ENCODE assay signal across 8 mouse cellular contexts in genomic region chr1:75458789-75459684, GRCm38 (mm10). TPM values are rescaled to one million over a fixed set of nuclear protein-coding genes. Genes with fewer than 3 reads are reported as not detected.
DNase-seq lines count a peak whose midpoint lies in the region; ATAC-seq and TF ChIP-seq lines count a peak whose summit lies in the region.

No protein-coding gene starts in this region.

- WGBS in forebrain, embryonic 14.5 days = 17% methylated on average over 23 of the region's 23 CpGs
- 11% methylated on average over 23 of the region's 23 CpGs for WGBS in hindbrain, postnatal 0 days

- peak overlapping the region; percentile 55 for H3K9ac ChIP-seq in forebrain, embryonic 14.5 days (ENCODE audit: low read length)
- H3K9ac ChIP-seq in hindbrain, postnatal 0 days (replicated peaks; ENCODE audit: low read length) = 0 out of 2 replicates have a peak overlapping the region, but pooled peaks have one; percentile 38

- H3K4me2 ChIP-seq in forebrain, embryonic 14.5 days (ENCODE audit: low read length) = peak overlapping the region; percentile 53
- peak overlapping the region; percentile 49 for H3K4me2 ChIP-seq in hindbrain, postnatal 0 days (ENCODE audit: low read depth, low read length)

- no peak for TF ChIP-seq CTCF in hindbrain, postnatal 0 days (IDR thresholded peaks at IDR 0.05; ENCODE audit: low read depth)

- peaks cover 84% of the 10 kb centered on the region for H3K27me3 ChIP-seq in megakaryocyte, embryonic 14.5 days (replicated peaks)
- peaks cover 7% of the 10 kb centered on the region for H3K27me3 ChIP-seq in forebrain, embryonic 14.5 days (replicated peaks; ENCODE audit: control insufficient read depth, insufficient read depth, low read length)
- H3K27me3 ChIP-seq in hindbrain, postnatal 0 days (ENCODE audit: insufficient read depth, low read length) = 0 out of 2 replicates have a peak, but pooled peaks cover 4% of the 10 kb centered on the region

- H3K9me3 ChIP-seq in megakaryocyte, embryonic 14.5 days = peaks cover 4% of the 10 kb centered on the region; the same call in 1 of the 2 replicates
- no peaks in the 10 kb centered on the region for H3K9me3 ChIP-seq in forebrain, embryonic 14.5 days (replicated peaks; ENCODE audit: control insufficient read depth, low read length)
- H3K9me3 ChIP-seq in hindbrain, postnatal 0 days (ENCODE audit: low read length) = no peaks in the 10 kb centered on the region

- no peak overlapping the region for H3K27ac ChIP-seq in forebrain, embryonic 14.5 days (ENCODE audit: low read depth, low read length)
- no peak overlapping the region; the same call in 1 of the 2 replicates for H3K27ac ChIP-seq in hindbrain, postnatal 0 days

- H3K36me3 ChIP-seq in megakaryocyte, embryonic 14.5 days (replicated peaks; ENCODE audit: low read length) = no peaks in the 10 kb centered on the region
- no peaks in the 10 kb centered on the region for H3K36me3 ChIP-seq in forebrain, embryonic 14.5 days (ENCODE audit: control insufficient read depth, insufficient read depth, low read length)
- no peaks in the 10 kb centered on the region for H3K36me3 ChIP-seq in hindbrain, postnatal 0 days (ENCODE audit: insufficient read depth, low read length)

- ATAC-seq in megakaryocyte, adult 5-6 weeks (ENCODE audit: poor library complexity, severe bottlenecking) = no peak
- ATAC-seq in forebrain, embryonic 14.5 days = no peak
- no peak for ATAC-seq in hindbrain, postnatal 0 days

- no peak for DNase-seq in forebrain, embryonic 14.5 days (ENCODE audit: low spot score)
- peak; percentile 61 for DNase-seq in hindbrain, postnatal 0 days (ENCODE audit: low spot score)
- peak; percentile 35 to 47 for DNase-seq in lung, postnatal 4 days
- peak; percentile 81 for DNase-seq in yolk sac, embryonic 10.5 days (ENCODE audit: low spot score)
- no peak for DNase-seq in thymus, postnatal 14 days
- no peak for DNase-seq in gastrocnemius, postnatal 25 days

- peaks cover 62% of the 10 kb centered on the region for H3K4me1 ChIP-seq in megakaryocyte, embryonic 14.5 days
- peaks cover 18% of the 10 kb centered on the region for H3K4me1 ChIP-seq in forebrain, embryonic 14.5 days (ENCODE audit: control insufficient read depth, insufficient read depth, low read length)
- peaks cover 14% of the 10 kb centered on the region for H3K4me1 ChIP-seq in hindbrain, postnatal 0 days (ENCODE audit: insufficient read depth, low read length)

- H3K4me3 ChIP-seq in megakaryocyte, embryonic 14.5 days (replicated peaks) = peak overlapping the region; percentile 83
- peak overlapping the region; percentile 22; the same call in 1 of the 2 replicates for H3K4me3 ChIP-seq in forebrain, embryonic 14.5 days (ENCODE audit: low read depth, low read length)
- peak overlapping the region; percentile 20 for H3K4me3 ChIP-seq in hindbrain, postnatal 0 days (ENCODE audit: low read length)

RNA-seq across cellular contexts. Expression of gene Asic4, which starts 8.8 kb away (rescaled TPM):
- polyA plus RNA-seq in megakaryocyte, embryonic 14.5 days (2012; ENCODE audit: insufficient read depth, low replicate concordance) = 0.13 TPM in 1 of 2 replicates, not detected in the other
- total RNA-seq in megakaryocyte, adult 5-6 weeks (2015) = not detected in 2 replicates
- total RNA-seq in megakaryocyte, adult 5-6 weeks (2017) = not detected in 2 replicates
- 0.76 and 0.84 TPM in 2 replicates for polyA plus RNA-seq in forebrain, embryonic 14.5 days (2014; fragmentation: Nextera tagmentation; extraction: Ambion mirVana)
- 71.4 and 74.1 TPM in 2 replicates for total RNA-seq in hindbrain, postnatal 0 days (2014; rRNA removed)
- 17.0 and 21.0 TPM in 2 replicates for polyA plus RNA-seq in hindbrain, postnatal 0 days (2015; fragmentation: Nextera tagmentation; extraction: Ambion mirVana)
- total RNA-seq in gastrocnemius, postnatal 25 days (2021) = not detected

RNA-seq across cellular contexts. Expression of gene Chpf, which starts 20.1 kb away (rescaled TPM):
- 9.2 and 30.3 TPM in 2 replicates for polyA plus RNA-seq in megakaryocyte, embryonic 14.5 days (2012; ENCODE audit: insufficient read depth, low replicate concordance)
- total RNA-seq in megakaryocyte, adult 5-6 weeks (2015) = 0.50 and 0.69 TPM in 2 replicates
- 0.37 and 0.41 TPM in 2 replicates for total RNA-seq in megakaryocyte, adult 5-6 weeks (2017)
- polyA plus RNA-seq in forebrain, embryonic 14.5 days (2014; fragmentation: Nextera tagmentation; extraction: Ambion mirVana) = 21.6 and 24.2 TPM in 2 replicates
- 155 and 173 TPM in 2 replicates for total RNA-seq in hindbrain, postnatal 0 days (2014; rRNA removed)
- polyA plus RNA-seq in hindbrain, postnatal 0 days (2015; fragmentation: Nextera tagmentation; extraction: Ambion mirVana) = 55.3 and 55.8 TPM in 2 replicates
- total RNA-seq in gastrocnemius, postnatal 25 days (2021) = 1 to 10 TPM; 5.5 to 7.9 TPM

RNA-seq across cellular contexts. Expression of gene Tmem198, which starts 20.3 kb away (rescaled TPM):
- polyA plus RNA-seq in megakaryocyte, embryonic 14.5 days (2012; ENCODE audit: insufficient read depth, low replicate concordance) = 1.7 TPM in 1 of 2 replicates, not detected in the other
- 0.11 TPM in 1 of 2 replicates, not detected in the other for total RNA-seq in megakaryocyte, adult 5-6 weeks (2015)
- 0.15 TPM in 1 of 2 replicates, not detected in the other for total RNA-seq in megakaryocyte, adult 5-6 weeks (2017)
- 41.3 and 50.4 TPM in 2 replicates for polyA plus RNA-seq in forebrain, embryonic 14.5 days (2014; fragmentation: Nextera tagmentation; extraction: Ambion mirVana)
- 52.7 and 69.3 TPM in 2 replicates for total RNA-seq in hindbrain, postnatal 0 days (2014; rRNA removed)
- 33.9 and 36.4 TPM in 2 replicates for polyA plus RNA-seq in hindbrain, postnatal 0 days (2015; fragmentation: Nextera tagmentation; extraction: Ambion mirVana)
- under 1 TPM; 0.36 to 0.43 TPM for total RNA-seq in gastrocnemius, postnatal 25 days (2021)

RNA-seq across cellular contexts. Expression of gene Gmppa, which starts 23.3 kb away (rescaled TPM):
- 234 and 693 TPM in 2 replicates for polyA plus RNA-seq in megakaryocyte, embryonic 14.5 days (2012; ENCODE audit: insufficient read depth, low replicate concordance)
- 71.8 and 79.4 TPM in 2 replicates for total RNA-seq in megakaryocyte, adult 5-6 weeks (2015)
- 56.5 and 58.9 TPM in 2 replicates for total RNA-seq in megakaryocyte, adult 5-6 weeks (2017)
- polyA plus RNA-seq in forebrain, embryonic 14.5 days (2014; fragmentation: Nextera tagmentation; extraction: Ambion mirVana) = 72.4 and 76.0 TPM in 2 replicates
- 88.0 and 96.8 TPM in 2 replicates for total RNA-seq in hindbrain, postnatal 0 days (2014; rRNA removed)
- polyA plus RNA-seq in hindbrain, postnatal 0 days (2015; fragmentation: Nextera tagmentation; extraction: Ambion mirVana) = 59.9 and 63.1 TPM in 2 replicates
- total RNA-seq in gastrocnemius, postnatal 25 days (2021) = 10 to 100 TPM; 32.0 to 37.2 TPM

RNA-seq across cellular contexts. Expression of gene Obsl1, which starts 47.2 kb away (rescaled TPM):
- 8.6 and 12.9 TPM in 2 replicates for polyA plus RNA-seq in megakaryocyte, embryonic 14.5 days (2012; ENCODE audit: insufficient read depth, low replicate concordance)
- not detected in 2 replicates for total RNA-seq in megakaryocyte, adult 5-6 weeks (2015)
- not detected in 2 replicates for total RNA-seq in megakaryocyte, adult 5-6 weeks (2017)
- 17.0 and 17.7 TPM in 2 replicates for polyA plus RNA-seq in forebrain, embryonic 14.5 days (2014; fragmentation: Nextera tagmentation; extraction: Ambion mirVana)
- 52.4 and 62.4 TPM in 2 replicates for total RNA-seq in hindbrain, postnatal 0 days (2014; rRNA removed)
- polyA plus RNA-seq in hindbrain, postnatal 0 days (2015; fragmentation: Nextera tagmentation; extraction: Ambion mirVana) = 22.7 and 23.9 TPM in 2 replicates
- total RNA-seq in gastrocnemius, postnatal 25 days (2021) = 10 to 100 TPM; 37.7 to 52.8 TPM

Comparison
In these comparisons a context has a peak if more than half of its experiments do, and no peak if none do; other contexts are left out.
1. H3K4me3 ChIP-seq: peak in every context shown above with its lines; median percentile 83 in megakaryocyte, embryonic 14.5 days; 22 in forebrain, embryonic 14.5 days; 20 in hindbrain, postnatal 0 days.
2. DNase-seq: peak in hindbrain, postnatal 0 days (single experiment), lung, postnatal 4 days (2 of 2) and yolk sac, embryonic 10.5 days (single experiment); none in forebrain, embryonic 14.5 days (single experiment), thymus, postnatal 14 days (single experiment) and gastrocnemius, postnatal 25 days (single experiment).
3. RNA of gene Asic4, which starts 8.8 kb away (total RNA-seq): 71.4 to 74.1 TPM in hindbrain, postnatal 0 days; not detected in megakaryocyte, adult 5-6 weeks and not detected in gastrocnemius, postnatal 25 days; every median in the first group is over 10 times any median in the second.
4. RNA of gene Chpf, which starts 20.1 kb away (total RNA-seq): 155 to 173 TPM in hindbrain, postnatal 0 days; 5.5 to 7.9 TPM in gastrocnemius, postnatal 25 days and 0.37 to 0.69 TPM in megakaryocyte, adult 5-6 weeks; every median in the first group is over 10 times any median in the second.
5. RNA of gene Tmem198, which starts 20.3 kb away (total RNA-seq): 52.7 to 69.3 TPM in hindbrain, postnatal 0 days; 0.36 to 0.43 TPM in gastrocnemius, postnatal 25 days and 0.11 to 0.15 TPM in megakaryocyte, adult 5-6 weeks; every median in the first group is over 10 times any median in the second.